Mouse (Mus musculus): ENCODE results near the gene Atg10. TPM values are rescaled to one million over a fixed set of nuclear protein-coding genes. Genes with fewer than 3 reads are reported as not detected.

The Atg10 gene
- polyA plus RNA-seq, 2 experiments: 5.4 to 18.3 TPM

GRCm38 (mm10) chr13:91046851-91047250 is 176.9 kb downstream of the Atg10 start:
- H3K9me3 ChIP-seq (ENCODE audit: control insufficient read depth, low read length): 0 out of 2 replicates have a peak, but pooled peaks cover 6% of the 10 kb centered on the region
- no peak for ATAC-seq (ENCODE audit: low FRiP score, low read depth)
- no peak overlapping the region for H3K4me3 ChIP-seq (replicated peaks; ENCODE audit: low read length)
- H3K4me2 ChIP-seq (replicated peaks; ENCODE audit: low read depth, low read length, severe bottlenecking): no peak overlapping the region
- TF ChIP-seq POLR2A (IDR thresholded peaks at IDR 0.05; ENCODE audit: borderline replicate concordance, extremely low read depth, insufficient read depth, insufficient read length): no peak
- H3K36me3 ChIP-seq (ENCODE audit: control insufficient read depth, insufficient read depth, low read length): no peaks in the 10 kb centered on the region
- no peaks in the 10 kb centered on the region for H3K4me1 ChIP-seq (ENCODE audit: control insufficient read depth, insufficient read depth, low read length)
- no peak for DNase-seq (ENCODE audit: low spot score)
- WGBS: 84% methylated on average over 5 of the region's 5 CpGs
- no peak overlapping the region for H3K27ac ChIP-seq (replicated peaks; ENCODE audit: low read depth, low read length)
- no peak overlapping the region for H3K9ac ChIP-seq (ENCODE audit: low read depth, low read length, severe bottlenecking)
- no peaks in the 10 kb centered on the region for H3K27me3 ChIP-seq (ENCODE audit: control insufficient read depth, insufficient read depth, low read length)

DNA sequence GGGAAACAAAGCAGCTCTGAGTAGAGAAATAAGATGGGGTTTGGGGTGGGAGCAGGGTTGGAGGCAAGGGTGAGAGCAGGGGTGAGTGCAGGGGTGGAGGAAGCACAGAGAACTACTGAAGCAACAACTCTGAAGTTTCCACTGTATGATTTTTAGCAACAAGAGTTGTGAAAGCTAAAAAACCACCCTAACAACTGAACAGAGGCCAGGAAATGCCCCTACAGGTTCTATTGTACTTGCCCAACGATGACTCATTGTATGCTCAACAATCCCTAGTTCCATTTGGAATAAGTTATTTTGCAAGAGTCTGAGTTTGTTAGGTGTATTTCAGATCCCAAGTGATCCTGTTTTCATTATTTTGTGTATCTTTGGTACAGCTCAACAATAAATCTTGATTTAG is 182.5 kb downstream of the Atg10 start:
- H3K27ac ChIP-seq (replicated peaks; ENCODE audit: low read depth, low read length): no peak overlapping the region
- H3K4me1 ChIP-seq (ENCODE audit: control insufficient read depth, insufficient read depth, low read length): peaks cover 14% of the 10 kb centered on the region
- H3K4me3 ChIP-seq (replicated peaks; ENCODE audit: low read length): no peak overlapping the region
- DNase-seq (ENCODE audit: low spot score): no peak
- no peak overlapping the region for H3K9ac ChIP-seq (ENCODE audit: low read depth, low read length, severe bottlenecking)
- WGBS: 80% methylated on average over 1 of the region's 1 CpGs
- ATAC-seq (ENCODE audit: low FRiP score, low read depth): no peak
- no peaks in the 10 kb centered on the region for H3K9me3 ChIP-seq (ENCODE audit: control insufficient read depth, low read length)
- no peaks in the 10 kb centered on the region for H3K36me3 ChIP-seq (ENCODE audit: control insufficient read depth, insufficient read depth, low read length)
- no peaks in the 10 kb centered on the region for H3K27me3 ChIP-seq (ENCODE audit: control insufficient read depth, insufficient read depth, low read length)
- no peak overlapping the region for H3K4me2 ChIP-seq (replicated peaks; ENCODE audit: low read depth, low read length, severe bottlenecking)
- no peak for TF ChIP-seq POLR2A (IDR thresholded peaks at IDR 0.05; ENCODE audit: borderline replicate concordance, extremely low read depth, insufficient read depth, insufficient read length)

- no peaks in the 10 kb centered on the region for H3K27me3 ChIP-seq (ENCODE audit: control insufficient read depth, insufficient read depth, low read length)
- no peak overlapping the region for H3K27ac ChIP-seq (replicated peaks; ENCODE audit: low read depth, low read length)
- peak; percentile 40 for DNase-seq (ENCODE audit: low spot score)
- no peaks in the 10 kb centered on the region for H3K36me3 ChIP-seq (ENCODE audit: control insufficient read depth, insufficient read depth, low read length)
- H3K9ac ChIP-seq (ENCODE audit: low read depth, low read length, severe bottlenecking): no peak overlapping the region
- no peaks in the 10 kb centered on the region for H3K9me3 ChIP-seq (ENCODE audit: control insufficient read depth, low read length)
- no peak overlapping the region for H3K4me3 ChIP-seq (replicated peaks; ENCODE audit: low read length)
- peaks cover 14% of the 10 kb centered on the region for H3K4me1 ChIP-seq (ENCODE audit: control insufficient read depth, insufficient read depth, low read length)
- no peak for ATAC-seq (ENCODE audit: low FRiP score, low read depth)
- no peak for TF ChIP-seq POLR2A (IDR thresholded peaks at IDR 0.05; ENCODE audit: borderline replicate concordance, extremely low read depth, insufficient read depth, insufficient read length)
- H3K4me2 ChIP-seq (replicated peaks; ENCODE audit: low read depth, low read length, severe bottlenecking): no peak overlapping the region
These were observed 183.3 kb downstream of the Atg10 start for GRCm38 (mm10) chr13:91040421-91040820.

DNA sequence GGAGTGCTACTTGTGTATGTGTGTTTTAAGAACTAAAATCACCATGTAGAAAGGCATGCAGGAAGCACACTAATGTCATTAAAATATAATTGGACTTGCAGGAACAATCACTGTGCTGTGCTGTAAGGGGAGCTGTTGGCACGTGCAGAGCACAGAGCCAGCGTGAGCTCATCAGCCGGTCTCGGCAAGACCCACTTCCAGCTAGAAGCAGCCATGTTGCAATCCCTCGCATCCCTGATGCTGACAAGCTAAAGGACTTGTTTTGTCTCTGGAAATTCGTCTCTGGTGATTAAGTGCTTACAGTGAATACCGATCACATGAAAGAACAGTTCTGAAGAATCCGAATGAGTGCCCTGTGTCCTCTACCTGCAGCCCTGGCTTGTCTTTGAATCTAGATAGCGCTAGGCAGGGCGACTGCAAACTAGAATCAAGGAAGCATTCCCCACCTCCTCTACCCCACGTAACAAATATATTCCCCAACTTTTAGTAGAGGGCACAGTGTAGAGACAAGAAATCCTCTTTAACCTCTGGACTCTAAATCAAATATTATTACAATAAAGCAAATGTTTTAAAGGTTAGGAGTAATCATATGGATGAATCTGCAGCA is 184.5 kb downstream of the Atg10 start:
- Histone ChIP-seq H3K4me1 (ENCODE audit: control insufficient read depth, insufficient read depth, low read length) (peaks cover 14% of the 10 kb centered on the region), H3K9me3 (ENCODE audit: control insufficient read depth, low read length) (no peaks in the 10 kb centered on the region), H3K4me2 (replicated peaks; ENCODE audit: low read depth, low read length, severe bottlenecking) (peak overlapping the region; percentile 20; the same call in 1 of the 2 replicates), H3K27ac (replicated peaks; ENCODE audit: low read depth, low read length) (0 out of 2 replicates have a peak overlapping the region, but pooled peaks have one; percentile 33), H3K27me3 (ENCODE audit: control insufficient read depth, insufficient read depth, low read length) (no peaks in the 10 kb centered on the region), H3K4me3 (replicated peaks; ENCODE audit: low read length) (no peak overlapping the region), H3K9ac (ENCODE audit: low read depth, low read length, severe bottlenecking) (no peak overlapping the region), H3K36me3 (ENCODE audit: control insufficient read depth, insufficient read depth, low read length) (no peaks in the 10 kb centered on the region)
- WGBS: 31% methylated on average over 11 of the region's 11 CpGs
- no peak for TF ChIP-seq POLR2A (IDR thresholded peaks at IDR 0.05; ENCODE audit: borderline replicate concordance, extremely low read depth, insufficient read depth, insufficient read length)
- DNase-seq (ENCODE audit: low spot score): peak; percentile 63
- ATAC-seq (ENCODE audit: low FRiP score, low read depth): peak; percentile 86

DNA sequence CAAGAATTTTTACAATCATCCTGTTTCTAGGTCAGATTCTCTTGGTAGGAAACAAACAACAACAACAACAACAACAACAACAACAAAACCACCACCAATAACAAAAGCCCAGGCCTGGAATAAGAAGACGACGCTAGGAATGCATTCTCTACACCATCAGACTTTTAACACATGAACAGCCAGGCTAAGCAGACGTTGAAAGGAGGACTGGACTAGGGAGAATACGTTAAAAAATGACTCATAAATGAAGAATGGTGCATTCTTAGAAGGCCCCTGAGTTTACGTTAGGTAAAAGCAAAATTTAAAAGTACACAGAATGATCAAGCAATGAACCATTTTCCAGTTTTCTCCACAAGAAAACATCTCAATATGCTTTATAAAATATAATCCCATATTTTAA is 185.1 kb downstream of the Atg10 start:
- Histone ChIP-seq H3K4me3 (replicated peaks; ENCODE audit: low read length) (no peak overlapping the region), H3K9me3 (ENCODE audit: control insufficient read depth, low read length) (no peaks in the 10 kb centered on the region), H3K27me3 (ENCODE audit: control insufficient read depth, insufficient read depth, low read length) (no peaks in the 10 kb centered on the region), H3K27ac (replicated peaks; ENCODE audit: low read depth, low read length) (no peak overlapping the region), H3K36me3 (ENCODE audit: control insufficient read depth, insufficient read depth, low read length) (no peaks in the 10 kb centered on the region), H3K4me1 (ENCODE audit: control insufficient read depth, insufficient read depth, low read length) (peaks cover 14% of the 10 kb centered on the region), H3K4me2 (replicated peaks; ENCODE audit: low read depth, low read length, severe bottlenecking) (no peak overlapping the region), H3K9ac (ENCODE audit: low read depth, low read length, severe bottlenecking) (no peak overlapping the region)
- WGBS: 35% methylated on average over 5 of the region's 5 CpGs
- no peak for TF ChIP-seq POLR2A (IDR thresholded peaks at IDR 0.05; ENCODE audit: borderline replicate concordance, extremely low read depth, insufficient read depth, insufficient read length)
- no peak for ATAC-seq (ENCODE audit: low FRiP score, low read depth)
- DNase-seq (ENCODE audit: low spot score): no peak

All from limb, embryonic 14.5 days (tissue).